ENCODE assay signal across 7 mouse cellular contexts in the genomic region with DNA sequence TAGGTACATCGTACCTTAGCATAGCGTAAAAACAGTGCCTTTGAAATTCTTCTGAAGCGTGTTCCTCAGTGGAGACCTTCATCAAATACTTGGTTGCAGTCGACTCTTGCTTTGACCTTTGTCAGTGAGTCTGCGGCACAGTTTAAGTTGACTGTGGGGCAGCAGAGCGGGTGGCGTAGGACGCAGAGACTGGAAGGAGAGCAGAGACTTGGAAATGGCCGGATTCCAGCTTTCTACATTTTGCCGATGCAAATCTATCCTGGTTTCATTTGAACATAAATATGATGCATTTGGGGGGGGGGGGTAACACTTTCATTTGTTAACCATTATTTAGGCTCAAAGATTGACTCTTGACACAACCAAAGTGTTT. TPM values are rescaled to one million over a fixed set of nuclear protein-coding genes. Genes with fewer than 3 reads are reported as not detected.
DNase-seq lines count a peak whose midpoint lies in the region; ATAC-seq lines count a peak whose summit lies in the region.

No protein-coding gene starts in this region.

- no peak for DNase-seq in liver, embryonic 11.5 days (ENCODE audit: low spot score)
- no peak for DNase-seq in liver
- DNase-seq in forebrain, embryonic 11.5 days (ENCODE audit: low spot score) = no peak
- DNase-seq in hindbrain, embryonic 14.5 days (ENCODE audit: low spot score) = peak; percentile 40
- no peak for DNase-seq in spleen, postnatal 4 days (ENCODE audit: low spot score in 2 of 2)

- no peaks in the 10 kb centered on the region for H3K36me3 ChIP-seq in liver, embryonic 11.5 days (ENCODE audit: control insufficient read depth, insufficient read depth, low read length)
- no peaks in the 10 kb centered on the region for H3K36me3 ChIP-seq in forebrain, embryonic 11.5 days (ENCODE audit: control insufficient read depth, insufficient read depth, low read length)
- H3K36me3 ChIP-seq in hindbrain, embryonic 14.5 days (replicated peaks; ENCODE audit: control insufficient read depth, insufficient read depth) = no peaks in the 10 kb centered on the region
- H3K36me3 ChIP-seq in neural tube, embryonic 12.5 days = no peaks in the 10 kb centered on the region

- peaks cover 32% of the 10 kb centered on the region for H3K27me3 ChIP-seq in liver, embryonic 11.5 days (replicated peaks; ENCODE audit: control insufficient read depth, insufficient read depth, low read length)
- H3K27me3 ChIP-seq in forebrain, embryonic 11.5 days (ENCODE audit: control insufficient read depth, insufficient read depth, low read length) = no peaks in the 10 kb centered on the region
- H3K27me3 ChIP-seq in hindbrain, embryonic 14.5 days (ENCODE audit: control insufficient read depth, insufficient read depth, low read length) = no peaks in the 10 kb centered on the region
- no peaks in the 10 kb centered on the region for H3K27me3 ChIP-seq in neural tube, embryonic 12.5 days (replicated peaks)

- H3K4me1 ChIP-seq in liver, embryonic 11.5 days (replicated peaks; ENCODE audit: control insufficient read depth, insufficient read depth, low read length) = no peaks in the 10 kb centered on the region
- peaks cover 3% of the 10 kb centered on the region; the same call in 1 of the 2 replicates for H3K4me1 ChIP-seq in forebrain, embryonic 11.5 days (replicated peaks; ENCODE audit: control insufficient read depth, insufficient read depth, low read length)
- H3K4me1 ChIP-seq in hindbrain, embryonic 14.5 days (replicated peaks; ENCODE audit: control insufficient read depth, insufficient read depth, low read length) = peaks cover 19% of the 10 kb centered on the region
- H3K4me1 ChIP-seq in neural tube, embryonic 12.5 days = peaks cover 10% of the 10 kb centered on the region

- peak overlapping the region; percentile 57 for H3K4me3 ChIP-seq in liver, embryonic 11.5 days (ENCODE audit: low read depth, low read length)
- peak overlapping the region; percentile 81 for H3K4me3 ChIP-seq in forebrain, embryonic 11.5 days (ENCODE audit: low read depth, low read length)
- peak overlapping the region; percentile 91 for H3K4me3 ChIP-seq in hindbrain, embryonic 14.5 days (replicated peaks; ENCODE audit: low read length)
- peak overlapping the region; percentile 93 for H3K4me3 ChIP-seq in neural tube, embryonic 12.5 days

- H3K4me2 ChIP-seq in liver, embryonic 11.5 days = peak overlapping the region; percentile 61
- H3K4me2 ChIP-seq in forebrain, embryonic 11.5 days (ENCODE audit: low read depth, low read length, severe bottlenecking) = peak overlapping the region; percentile 88
- H3K4me2 ChIP-seq in hindbrain, embryonic 14.5 days (replicated peaks) = peak overlapping the region; percentile 87
- H3K4me2 ChIP-seq in neural tube, embryonic 12.5 days (replicated peaks) = peak overlapping the region; percentile 89

- H3K9ac ChIP-seq in liver, embryonic 11.5 days (ENCODE audit: low read depth, low read length) = no peak overlapping the region
- peak overlapping the region; percentile 86 for H3K9ac ChIP-seq in forebrain, embryonic 11.5 days (ENCODE audit: low read length)
- peak overlapping the region; percentile 89 for H3K9ac ChIP-seq in hindbrain, embryonic 14.5 days
- peak overlapping the region; percentile 87 for H3K9ac ChIP-seq in neural tube, embryonic 12.5 days

- no peak for ATAC-seq in liver, embryonic 11.5 days (replicated peaks; ENCODE audit: low FRiP score)
- ATAC-seq in forebrain, embryonic 11.5 days (replicated peaks; ENCODE audit: low FRiP score) = 0 out of 2 replicates have a peak, but pooled peaks have one; percentile 1
- ATAC-seq in hindbrain, embryonic 14.5 days (ENCODE audit: low FRiP score) = no peak
- no peak for ATAC-seq in neural tube, embryonic 12.5 days (ENCODE audit: low FRiP score, low read depth)
- ATAC-seq in erythroid progenitor cell, adult 5-6 weeks (replicated peaks; ENCODE audit: low FRiP score, poor library complexity, severe bottlenecking) = no peak

- H3K9me3 ChIP-seq in liver, embryonic 11.5 days (ENCODE audit: control insufficient read depth, low read length) = no peaks in the 10 kb centered on the region; the same call in 1 of the 2 replicates
- no peaks in the 10 kb centered on the region; the same call in 1 of the 2 replicates for H3K9me3 ChIP-seq in forebrain, embryonic 11.5 days (ENCODE audit: control insufficient read depth, low read length)
- H3K9me3 ChIP-seq in hindbrain, embryonic 14.5 days (ENCODE audit: control insufficient read depth, low read length) = no peaks in the 10 kb centered on the region
- H3K9me3 ChIP-seq in neural tube, embryonic 12.5 days = peaks cover 2% of the 10 kb centered on the region; the same call in 1 of the 2 replicates

- no peak overlapping the region for H3K27ac ChIP-seq in liver, embryonic 11.5 days (ENCODE audit: low read depth, low read length)
- no peak overlapping the region for H3K27ac ChIP-seq in forebrain, embryonic 11.5 days (ENCODE audit: low read depth, low read length)
- peak overlapping the region; percentile 83; the same call in 1 of the 2 replicates for H3K27ac ChIP-seq in hindbrain, embryonic 14.5 days
- H3K27ac ChIP-seq in neural tube, embryonic 12.5 days = no peak overlapping the region

- 30% methylated on average over 10 of the region's 10 CpGs for WGBS in liver, embryonic 11.5 days
- WGBS in forebrain, embryonic 11.5 days = 7% methylated on average over 10 of the region's 10 CpGs
- WGBS in hindbrain, embryonic 14.5 days = 6% methylated on average over 10 of the region's 10 CpGs
- 12% methylated on average over 10 of the region's 10 CpGs for WGBS in neural tube, embryonic 12.5 days

RNA-seq across cellular contexts. Expression of a gene that starts 15.1 kb away (rescaled TPM):
- 1.2 and 1.3 TPM in 2 replicates for polyA plus RNA-seq in liver, embryonic 11.5 days (2014; fragmentation: Nextera tagmentation; extraction: Ambion mirVana)
- polyA plus RNA-seq in forebrain, embryonic 11.5 days (2014; fragmentation: Nextera tagmentation; extraction: Ambion mirVana) = 10.1 and 10.2 TPM in 2 replicates
- 15.8 and 17.0 TPM in 2 replicates for polyA plus RNA-seq in hindbrain, embryonic 14.5 days (2014; fragmentation: Nextera tagmentation; extraction: Ambion mirVana)
- polyA plus RNA-seq in neural tube, embryonic 12.5 days (2016; fragmentation: Nextera tagmentation; extraction: Ambion mirVana) = 9.1 and 9.6 TPM in 2 replicates
- not detected in 2 replicates for total RNA-seq in erythroid progenitor cell, adult 5-6 weeks (2015; ENCODE audit: low replicate concordance)
- not detected in 2 replicates for total RNA-seq in erythroid progenitor cell, adult 5-6 weeks (2017; ENCODE audit: low replicate concordance)

RNA-seq across cellular contexts. Expression of a gene that starts 30.7 kb away (rescaled TPM):
- polyA plus RNA-seq in liver, embryonic 11.5 days (2014; fragmentation: Nextera tagmentation; extraction: Ambion mirVana) = 0.04 TPM in 1 of 2 replicates, not detected in the other
- polyA plus RNA-seq in forebrain, embryonic 11.5 days (2014; fragmentation: Nextera tagmentation; extraction: Ambion mirVana) = not detected in 2 replicates
- polyA plus RNA-seq in hindbrain, embryonic 14.5 days (2014; fragmentation: Nextera tagmentation; extraction: Ambion mirVana) = not detected in 2 replicates
- not detected in 2 replicates for polyA plus RNA-seq in neural tube, embryonic 12.5 days (2016; fragmentation: Nextera tagmentation; extraction: Ambion mirVana)
- total RNA-seq in erythroid progenitor cell, adult 5-6 weeks (2015; ENCODE audit: low replicate concordance) = not detected in 2 replicates
- not detected in 2 replicates for total RNA-seq in erythroid progenitor cell, adult 5-6 weeks (2017; ENCODE audit: low replicate concordance)
